Mouse (Mus musculus): ENCODE data around the gene Hoxc12.

DNA sequence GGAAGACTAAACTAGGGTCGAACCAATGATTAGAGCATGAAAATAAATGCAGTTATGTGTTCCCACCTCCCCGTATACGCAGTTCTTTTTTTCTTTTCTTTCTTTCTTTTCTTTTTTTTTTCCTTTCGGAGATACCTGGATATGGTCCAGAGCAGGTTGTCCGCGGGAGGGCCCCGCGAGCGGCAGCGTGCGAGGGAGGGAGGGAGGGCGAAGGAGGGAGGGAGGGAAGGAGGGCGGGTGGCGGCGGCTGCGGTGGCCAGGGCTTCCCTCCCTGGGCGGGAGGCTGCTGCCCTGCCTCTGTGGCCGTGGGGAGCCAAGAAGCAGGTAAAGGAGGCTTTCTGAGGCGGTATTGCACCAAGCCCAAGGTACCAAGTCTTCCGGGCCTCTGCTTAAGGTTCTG is 39.6 kb downstream of the Hoxc12 start, which contains the start of gene Hoxc9:
- no peak for TF ChIP-seq CTCF (IDR thresholded peaks at IDR 0.05; ENCODE audit: low read depth)
- TF ChIP-seq EP300 (optimal IDR thresholded peaks at IDR 0.05), result no peak

Data from stomach, postnatal 0 days (tissue).